Mouse (Mus musculus) MN1 (cell line): Measurements from ENCODE around the gene Bach2.

ENCODE experiments used
- DNase-seq: peaks from one replicate; pipeline ENCODE4 v3.0.0-alpha.2; 2016; ENCODE audit warnings: low spot score

Gene Bach2

GRCm38 (mm10) chr4:32389107-32389800 is 150.7 kb downstream of the Bach2 start:
- no peak for DNase-seq

GRCm38 (mm10) chr4:32391260-32391659 is 152.7 kb downstream of the Bach2 start:
- DNase-seq: peak; percentile 16

GRCm38 (mm10) chr4:32393226-32393625 is 154.6 kb downstream of the Bach2 start:
- no peak for DNase-seq

GRCm38 (mm10) chr4:32393951-32394350 is 155.3 kb downstream of the Bach2 start:
- peak; percentile 68 for DNase-seq

GRCm38 (mm10) chr4:32394850-32395249 is 156.2 kb downstream of the Bach2 start:
- DNase-seq: no peak

- no peak for DNase-seq
Measured at GRCm38 (mm10) chr4:32401459-32401858, 162.9 kb downstream of the Bach2 start.

- DNase-seq: no peak
Measured at GRCm38 (mm10) chr4:32403506-32403905, 164.9 kb downstream of the Bach2 start.

GRCm38 (mm10) chr4:32405149-32405882 is 166.7 kb downstream of the Bach2 start:
- DNase-seq: no peak

- DNase-seq: no peak
Measured at GRCm38 (mm10) chr4:32405985-32406384, 167.4 kb downstream of the Bach2 start.

- no peak for DNase-seq
Measured at GRCm38 (mm10) chr4:32408535-32408934, 169.9 kb downstream of the Bach2 start.

GRCm38 (mm10) chr4:32409116-32409880 is 170.7 kb downstream of the Bach2 start:
- DNase-seq: no peak

GRCm38 (mm10) chr4:32413063-32413462 is 174.5 kb downstream of the Bach2 start:
- DNase-seq: no peak

GRCm38 (mm10) chr4:32413505-32413904 is 174.9 kb downstream of the Bach2 start:
- no peak for DNase-seq

- no peak for DNase-seq
Measured at GRCm38 (mm10) chr4:32414959-32415358, 176.4 kb downstream of the Bach2 start.

GRCm38 (mm10) chr4:32417939-32418338 is 179.3 kb downstream of the Bach2 start:
- no peak for DNase-seq

- no peak for DNase-seq
Measured at GRCm38 (mm10) chr4:32421570-32421969, 183.0 kb downstream of the Bach2 start.

GRCm38 (mm10) chr4:32422427-32422826 is 183.8 kb downstream of the Bach2 start:
- DNase-seq: no peak

GRCm38 (mm10) chr4:32423667-32424066 is 185.1 kb downstream of the Bach2 start:
- no peak for DNase-seq

GRCm38 (mm10) chr4:32424434-32424833 is 185.8 kb downstream of the Bach2 start:
- DNase-seq: no peak

GRCm38 (mm10) chr4:32425060-32425459 is 186.5 kb downstream of the Bach2 start:
- DNase-seq: no peak

GRCm38 (mm10) chr4:32425641-32426040 is 187.0 kb downstream of the Bach2 start:
- no peak for DNase-seq

GRCm38 (mm10) chr4:32426779-32427577 is 188.4 kb downstream of the Bach2 start:
- DNase-seq: no peak
